Mouse (Mus musculus) adrenal gland, adult (tissue): ENCODE measurements around the gene Slc29a1.

Source experiments
- DNase-seq, 2 experiments: peaks; one replicate each; pipeline ENCODE4 v3.0.0; 2022 to 2023; ENCODE audit warnings: low spot score in 1 of 2; ENCODE audit not compliant: inconsistent age in 2 of 2

The Slc29a1 gene

DNA sequence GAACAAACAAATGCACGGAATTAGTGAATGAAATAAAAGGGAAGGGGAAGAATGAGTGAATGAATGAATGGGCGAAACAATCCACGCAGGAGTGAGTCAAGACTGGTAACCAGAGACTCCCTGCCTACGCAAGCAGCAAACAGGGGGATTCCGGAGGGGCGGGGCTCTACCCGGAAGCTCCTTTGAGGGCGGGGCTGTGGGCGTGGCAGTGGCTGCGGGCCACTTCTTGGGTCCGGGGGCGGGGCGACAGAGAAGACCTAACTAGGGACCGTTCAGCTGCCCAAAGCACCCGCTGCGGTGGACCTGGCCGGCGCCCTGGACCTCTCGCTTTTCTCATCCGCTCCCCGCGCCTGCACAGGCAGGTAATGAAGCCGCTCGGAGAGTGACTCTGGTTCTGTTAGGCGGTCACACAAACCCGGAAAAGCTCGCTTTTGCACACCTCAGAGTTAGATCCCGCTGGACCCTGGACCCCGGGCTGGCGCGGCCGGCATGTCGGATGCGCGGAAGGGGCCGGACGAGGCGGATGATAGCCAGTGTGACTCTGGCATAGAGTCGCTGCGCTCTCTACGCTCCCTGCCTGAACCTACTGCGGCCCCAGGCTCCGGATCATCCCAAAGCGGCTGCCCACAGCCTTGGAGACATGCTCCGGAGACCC is 43.8 kb downstream of the Slc29a1 start, which contains the start of gene Nfkbie:
Gene Nfkbie (plus strand): TSS at position 252 of the 655 bp plus-strand sequence.
- peak; percentile 97 to 99 for DNase-seq

DNA sequence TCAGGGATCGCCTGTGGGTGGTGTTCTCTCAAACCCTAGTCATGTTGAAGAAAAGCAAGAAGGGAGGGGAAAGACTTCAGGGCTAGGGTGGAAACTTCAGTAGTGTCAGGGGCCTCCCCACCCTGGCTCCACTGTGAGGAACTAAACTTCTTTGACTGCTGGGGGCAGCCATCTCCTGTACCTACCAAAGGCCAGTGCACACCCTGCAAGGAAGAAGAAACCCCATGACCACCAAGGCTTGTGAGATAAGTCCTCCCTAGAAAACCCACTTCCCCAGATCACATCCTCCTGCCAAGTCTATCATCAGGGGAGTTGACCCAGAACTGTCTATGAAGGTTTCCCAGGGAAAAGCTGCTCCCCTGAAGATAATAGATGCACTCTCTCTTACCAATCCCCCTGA is 45.0 kb downstream of the Slc29a1 start:
- peak in 1 of 2 experiments; percentile 27 for DNase-seq

DNA sequence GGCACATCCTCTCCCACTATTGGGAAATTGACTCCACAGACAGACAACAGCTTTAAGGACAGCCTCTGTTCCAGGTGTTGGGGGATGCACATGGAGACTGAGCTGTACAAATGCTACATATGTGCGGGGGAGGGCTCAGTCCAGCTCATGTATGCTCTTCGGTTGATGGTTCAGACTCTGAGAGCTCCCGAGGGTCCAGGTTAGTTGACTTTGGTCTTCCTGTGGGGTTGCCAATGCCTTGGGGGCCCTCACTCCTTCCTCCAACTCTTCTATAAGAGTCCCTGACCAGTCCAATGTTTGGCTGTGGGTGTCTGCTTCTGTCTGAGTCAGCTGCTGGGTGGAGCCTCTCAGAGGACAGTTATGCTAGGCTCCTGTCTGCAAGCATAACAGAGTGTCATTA is 46.3 kb downstream of the Slc29a1 start:
- peak in 1 of 2 experiments; percentile 27 for DNase-seq

DNA sequence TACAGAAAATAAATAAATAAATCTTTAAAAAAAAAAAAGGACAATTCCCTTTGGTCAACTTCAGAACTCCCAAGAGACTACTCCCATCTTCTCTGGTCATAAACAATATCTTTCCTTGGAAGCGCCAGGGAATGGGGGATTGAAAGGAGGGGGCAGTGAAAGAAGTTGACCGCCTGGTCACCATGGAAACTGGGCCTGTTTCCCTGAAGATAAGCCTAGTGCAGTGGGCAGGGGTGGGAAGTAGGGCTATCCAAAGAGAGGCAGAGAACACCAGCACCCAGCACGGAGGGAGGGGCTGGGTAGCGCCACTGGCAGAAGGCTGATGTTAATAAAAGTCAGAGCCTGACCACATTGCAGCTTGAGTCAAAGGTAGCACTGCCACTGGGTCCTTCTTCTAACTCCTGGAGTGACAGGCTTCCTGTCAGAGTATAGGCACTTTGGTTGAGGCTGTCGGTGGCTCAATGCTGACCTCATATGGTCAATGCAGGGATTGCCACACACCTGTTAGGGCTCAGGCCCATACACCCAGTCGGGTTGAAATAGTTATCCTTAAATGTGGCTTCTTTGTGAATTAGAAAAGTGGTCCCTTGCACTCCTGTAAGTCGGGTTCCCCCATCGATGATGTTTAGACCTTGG is 47.5 kb downstream of the Slc29a1 start:
- DNase-seq: peak; percentile 79 to 92

DNA sequence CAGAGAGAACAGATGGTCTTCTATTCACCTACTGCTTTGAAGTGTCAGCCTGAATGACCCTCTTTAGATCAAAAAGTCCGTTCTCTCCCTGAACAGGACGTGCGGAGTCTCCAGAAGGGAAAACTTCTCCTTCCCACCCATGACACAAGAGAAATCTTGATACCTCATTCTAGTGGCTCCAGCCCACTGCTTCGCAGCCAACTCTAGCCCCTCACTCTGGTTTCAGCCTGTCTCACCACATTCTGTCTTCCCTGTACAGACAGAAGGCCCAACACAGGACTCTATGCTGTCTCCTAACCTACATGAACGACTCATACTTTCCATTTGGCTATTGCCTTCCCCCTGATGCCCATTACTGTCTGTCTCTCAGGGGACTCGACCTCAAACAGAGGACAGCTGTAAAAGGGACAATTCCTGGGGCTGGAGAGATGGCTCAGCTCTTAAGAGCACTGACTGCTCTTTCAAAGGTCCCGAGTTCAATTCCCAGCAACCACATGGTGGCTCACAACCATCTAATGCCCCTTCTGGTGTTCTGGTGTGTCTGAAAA is 48.1 kb downstream of the Slc29a1 start:
- DNase-seq: no peak

DNA sequence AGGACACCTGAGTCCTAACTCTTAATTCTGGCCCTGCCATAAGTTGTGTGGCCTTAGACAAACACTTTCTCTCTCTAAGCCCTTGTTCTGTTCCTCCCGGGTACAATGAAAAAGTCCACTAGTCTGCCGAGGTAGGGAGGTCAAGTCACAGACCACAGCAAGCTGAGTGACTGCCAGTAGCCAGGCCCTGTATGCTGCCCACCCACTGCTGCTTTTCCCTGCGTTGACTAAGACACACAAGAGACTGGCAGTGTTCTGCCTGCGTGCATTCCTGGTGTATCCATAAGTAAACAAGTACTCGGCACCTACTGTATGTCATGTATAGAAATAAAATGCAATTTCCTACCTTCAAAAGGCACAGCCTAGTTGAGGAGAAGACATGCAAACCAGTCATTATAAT is 49.2 kb downstream of the Slc29a1 start:
- no peak for DNase-seq

DNA sequence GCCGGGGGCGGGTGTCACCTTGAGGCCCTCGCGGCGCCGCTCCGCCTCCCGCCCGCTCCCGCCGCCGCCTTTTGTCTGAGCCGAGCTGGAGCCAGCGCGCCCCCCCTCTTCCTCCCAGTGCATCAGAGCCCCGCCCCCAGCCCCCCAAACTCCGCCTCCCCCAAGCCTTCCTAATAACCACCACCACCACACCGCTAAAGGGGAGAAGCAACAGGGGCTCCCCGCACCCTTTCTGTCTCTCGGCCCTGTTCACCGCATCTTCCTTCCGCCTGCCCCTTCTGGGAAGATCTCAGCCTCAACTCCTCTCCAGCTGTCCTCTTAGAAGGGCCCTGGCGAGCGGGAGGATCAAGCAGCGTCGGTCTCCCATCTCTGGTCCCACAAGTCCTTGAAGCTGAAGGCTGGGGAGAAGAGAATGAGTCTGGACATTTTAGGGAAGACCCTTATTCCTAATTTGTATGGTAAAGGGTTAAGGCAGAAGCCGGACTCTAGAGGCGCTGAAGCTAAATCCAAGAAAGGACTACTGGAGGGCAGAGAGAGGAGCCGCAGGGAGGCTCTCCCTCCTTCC is 49.7 kb downstream of the Slc29a1 start, which contains the start of gene Tmem151b:
Gene Tmem151b (minus strand): TSS at position 61 of the 565 bp plus-strand sequence.
- peak in 1 of 2 experiments; percentile 44 for DNase-seq

DNA sequence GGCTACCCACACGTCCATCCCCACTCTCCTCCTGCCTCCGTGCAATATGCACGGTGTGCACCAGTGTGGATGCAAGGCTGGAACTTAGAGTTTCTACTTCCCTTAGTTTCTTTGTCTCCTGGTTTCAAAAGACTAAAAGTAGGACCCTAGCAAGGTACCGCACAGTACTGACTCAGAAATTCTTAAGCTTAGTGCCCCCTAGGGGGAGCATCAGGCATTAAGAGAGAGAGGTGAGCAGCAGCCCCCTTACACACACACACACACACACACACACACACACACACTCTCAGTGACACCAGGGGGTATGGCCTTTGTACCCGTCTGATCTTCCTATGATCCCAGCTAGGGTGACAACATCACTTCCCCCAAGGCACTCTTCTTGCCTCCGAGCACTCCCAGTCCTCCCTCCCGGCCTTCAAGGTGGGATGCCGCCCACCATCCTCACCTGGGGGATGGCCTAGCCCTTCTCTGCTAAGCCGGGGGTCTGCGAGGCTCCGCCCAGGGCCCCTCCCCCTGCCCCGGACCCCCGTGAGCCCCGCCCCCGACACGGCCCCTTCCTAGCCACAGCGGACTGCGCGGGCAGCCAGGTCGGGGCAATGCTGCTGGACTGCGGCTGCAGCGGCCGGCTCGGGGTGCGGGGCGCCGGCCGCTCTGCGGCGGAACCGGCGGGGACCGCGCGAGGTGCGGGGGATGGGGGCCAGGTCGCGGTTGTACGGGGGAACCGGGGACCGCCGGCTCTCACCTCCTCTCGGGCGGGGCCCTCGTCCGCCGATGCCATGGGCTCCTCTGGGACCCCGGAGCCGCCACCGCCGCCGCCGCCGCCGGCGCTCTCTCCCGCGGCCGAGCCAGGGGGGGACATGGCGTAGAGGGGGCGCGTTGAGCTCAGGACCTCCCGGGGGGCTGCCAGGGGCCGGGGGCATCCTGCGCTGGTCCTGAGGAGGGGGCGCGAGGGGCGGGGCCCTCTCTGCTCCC is 50.6 kb downstream of the Slc29a1 start:
- DNase-seq: peak; percentile 17 to 23

DNA sequence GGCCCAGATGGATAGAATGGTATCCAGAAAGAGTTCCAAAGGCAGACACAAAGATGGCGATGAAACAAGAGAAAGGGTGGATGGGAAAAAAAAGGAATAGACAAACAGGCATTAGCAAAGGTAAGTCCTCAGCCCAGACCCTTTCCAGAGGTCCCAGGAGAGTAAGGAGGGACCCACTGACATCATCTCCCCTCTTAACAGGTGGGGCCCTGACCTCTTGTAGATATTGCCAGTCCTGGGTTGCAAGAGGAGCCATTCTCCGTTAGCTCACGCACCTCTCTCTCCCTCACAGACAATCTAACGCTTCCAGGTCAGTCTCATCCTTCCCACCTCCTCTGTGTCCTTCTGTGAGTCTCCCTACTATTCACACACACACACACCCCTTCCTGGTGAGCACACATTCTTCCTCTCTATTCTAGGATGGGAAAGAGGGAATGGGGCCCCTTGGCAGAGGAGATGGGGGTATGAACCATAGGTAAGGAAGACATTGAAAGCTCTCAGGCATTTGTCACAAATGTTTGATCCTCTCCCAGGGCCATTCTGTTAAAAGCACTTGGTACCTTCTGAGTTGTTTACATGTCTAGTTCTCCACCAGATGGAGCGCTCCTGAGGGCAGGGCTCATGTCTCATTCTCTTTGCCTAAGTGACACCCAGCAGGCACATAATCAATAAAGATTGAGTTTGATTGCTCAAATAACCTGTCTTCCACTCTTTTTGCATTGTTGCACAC is 51.8 kb downstream of the Slc29a1 start:
- DNase-seq: no peak

DNA sequence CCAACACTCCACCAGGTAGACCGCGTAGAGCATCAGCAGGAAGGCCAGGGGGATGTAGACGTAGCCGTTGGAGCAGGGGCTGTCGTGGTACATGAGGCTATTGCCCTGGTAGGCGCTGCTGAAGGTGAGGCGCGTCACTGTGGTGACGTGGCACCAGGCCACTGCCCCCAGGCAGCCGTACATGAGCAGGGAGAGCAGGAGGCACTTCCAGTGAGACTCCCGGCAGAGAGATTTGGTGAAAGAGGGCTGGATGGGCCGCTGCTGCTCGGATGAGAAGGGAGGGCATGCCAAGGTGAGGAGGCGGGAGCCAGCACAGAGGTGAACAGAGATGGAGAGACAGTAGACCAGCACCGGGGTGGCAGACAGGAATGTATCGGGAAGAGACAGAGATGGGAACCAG is 52.5 kb downstream of the Slc29a1 start:
- no peak for DNase-seq

DNA sequence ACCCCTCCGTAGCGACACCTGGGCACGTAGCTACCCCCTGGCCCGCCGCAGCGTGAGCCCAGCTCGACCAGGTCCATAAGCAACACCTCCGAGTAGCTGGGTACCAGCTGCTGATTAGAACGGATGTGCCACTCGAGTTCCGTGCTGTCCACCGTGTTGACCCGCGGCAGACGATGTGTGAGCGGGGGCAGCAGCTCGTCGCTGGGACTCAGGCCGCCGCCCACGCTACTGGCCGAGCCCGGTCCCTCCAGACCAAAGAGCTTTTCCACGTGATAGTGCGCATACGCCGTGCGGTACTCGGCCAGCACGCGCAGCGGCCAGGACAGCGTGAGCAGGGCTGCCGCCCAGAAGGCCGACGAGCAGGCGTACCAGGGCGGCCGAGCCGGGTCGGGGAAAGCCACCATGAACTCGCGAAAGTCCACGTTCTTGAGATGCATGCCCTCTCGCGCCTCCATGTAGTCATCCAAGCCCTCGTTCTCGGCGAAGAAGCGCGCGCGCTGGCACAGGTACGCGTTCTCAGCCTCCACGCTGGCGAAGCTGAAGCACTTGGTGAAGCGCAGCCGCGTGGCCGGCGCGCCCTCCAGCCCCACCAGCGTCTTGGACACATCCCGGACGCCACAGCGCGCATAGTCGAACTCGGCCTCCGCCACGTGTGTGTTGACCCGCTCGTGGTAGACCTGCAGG is 54.0 kb downstream of the Slc29a1 start:
- peak in 1 of 2 experiments; percentile 35 for DNase-seq

DNA sequence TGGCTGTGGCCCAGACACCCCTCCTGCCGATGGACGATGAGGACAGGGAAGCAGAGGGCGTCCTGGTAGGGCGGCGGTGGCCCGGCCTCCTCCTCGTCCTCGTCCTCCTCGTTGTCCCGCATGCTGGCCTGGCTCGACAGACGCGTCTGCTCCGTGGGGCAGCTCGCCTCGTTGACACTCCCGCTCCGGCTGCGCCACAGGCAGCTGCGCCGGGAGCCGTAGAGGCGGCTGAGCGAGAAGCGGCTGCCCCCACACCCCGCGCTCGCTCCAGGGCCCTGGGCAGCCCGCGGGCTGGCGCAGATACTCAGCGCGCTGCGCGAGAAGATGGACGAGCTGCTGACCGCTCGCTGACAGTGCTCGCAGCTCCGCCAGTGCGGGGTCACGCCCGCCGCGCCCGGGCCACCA is 54.5 kb downstream of the Slc29a1 start:
- DNase-seq: no peak

DNA sequence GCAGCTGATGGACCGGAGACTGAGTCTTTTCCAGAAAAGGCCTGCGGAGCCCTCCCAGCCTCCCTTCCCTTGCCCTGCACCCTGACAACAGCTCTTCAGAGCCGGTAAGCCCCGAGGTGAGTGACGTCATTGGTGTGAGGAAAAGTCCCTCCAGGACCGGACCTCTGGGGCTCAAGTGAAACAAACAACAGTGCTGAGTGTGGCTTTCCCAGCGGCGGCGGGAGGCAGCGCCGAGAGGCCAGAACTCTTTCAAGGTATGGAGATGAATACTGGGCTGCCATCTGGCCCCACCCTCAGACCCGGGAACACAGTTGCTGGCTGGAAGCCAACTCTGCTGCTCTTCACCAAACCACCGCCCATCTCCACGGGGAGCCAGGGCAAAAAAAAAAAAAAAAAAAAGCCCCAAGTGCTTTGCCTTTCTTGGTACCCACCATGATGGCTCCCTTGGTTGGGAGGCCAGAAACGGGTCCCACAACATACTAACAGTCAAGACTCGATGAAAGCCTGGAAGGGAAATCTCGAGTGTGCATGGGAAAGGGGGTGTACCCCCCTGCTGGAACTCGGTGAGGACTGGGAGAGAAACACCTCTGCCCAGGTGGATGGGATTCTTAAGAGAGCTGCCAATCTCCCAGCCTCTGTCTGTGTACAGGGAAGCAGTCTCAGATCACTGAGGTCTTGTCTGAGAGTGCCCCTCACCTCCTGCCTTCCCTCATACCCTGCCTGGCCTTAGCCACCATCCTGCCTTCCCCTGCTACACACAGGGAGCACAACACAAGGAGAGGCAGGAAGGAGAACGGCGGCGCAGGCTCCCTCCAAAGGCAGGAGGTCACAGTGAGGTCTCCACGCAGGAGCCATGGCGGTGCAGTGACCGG is 55.2 kb downstream of the Slc29a1 start:
- no peak for DNase-seq

DNA sequence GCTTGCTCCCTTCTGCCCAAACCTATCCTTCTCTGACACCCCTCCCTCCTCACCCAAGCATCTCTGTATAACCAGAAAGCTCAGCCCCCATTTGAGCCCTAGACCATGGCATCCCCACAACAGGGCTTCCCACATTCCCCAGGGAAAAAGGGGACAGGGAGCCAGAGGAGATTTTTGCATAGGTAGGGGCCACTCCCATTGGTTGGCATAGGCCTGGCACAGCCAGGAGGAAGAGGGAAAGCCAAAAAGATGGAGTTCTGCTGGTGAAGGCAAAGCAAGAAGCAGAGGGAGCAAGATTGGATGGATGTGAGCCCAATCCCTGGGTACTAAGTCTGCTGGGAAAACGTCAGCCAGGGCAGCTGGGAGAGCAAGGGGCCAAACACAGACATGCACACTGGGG is 56.3 kb downstream of the Slc29a1 start:
- no peak for DNase-seq

DNA sequence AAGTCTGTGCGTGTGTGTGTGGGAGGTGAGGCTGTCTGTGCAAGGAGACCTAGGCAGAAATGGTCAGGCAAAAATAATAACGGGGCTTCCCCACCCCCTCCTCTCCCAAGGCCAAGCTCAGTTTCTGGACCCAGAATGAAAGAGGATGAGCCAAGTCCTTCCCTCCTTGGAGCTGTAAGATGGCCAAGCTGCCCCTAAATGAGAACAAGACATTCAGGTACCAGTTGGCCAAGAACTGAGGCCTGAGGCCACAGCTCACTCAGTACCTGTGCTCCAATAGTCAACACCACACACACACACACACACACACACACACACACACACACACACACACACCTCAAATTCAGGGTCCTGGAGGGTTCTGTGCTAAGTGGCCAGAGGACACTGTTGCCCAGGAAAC is 56.7 kb downstream of the Slc29a1 start:
- DNase-seq: no peak

DNA sequence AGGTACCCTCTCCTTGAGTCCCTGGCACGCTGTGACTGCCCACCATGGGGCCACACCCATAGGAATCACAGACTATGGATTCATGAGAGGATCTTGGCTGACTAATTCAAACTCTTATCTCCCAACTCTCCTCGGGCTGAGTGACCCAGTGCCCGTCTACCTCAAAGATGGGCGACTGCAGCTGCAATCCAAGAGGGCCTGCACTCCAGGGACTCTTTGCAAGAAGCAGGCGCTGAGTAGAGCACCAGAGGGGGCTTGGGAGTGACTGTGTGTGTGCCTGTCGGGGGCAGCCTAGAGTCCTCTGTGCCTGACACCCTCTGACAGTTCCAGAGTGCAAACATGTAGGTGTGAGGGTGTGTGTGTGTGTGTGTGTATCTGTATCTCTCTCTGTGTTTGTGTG is 57.3 kb downstream of the Slc29a1 start:
- DNase-seq: no peak

DNA sequence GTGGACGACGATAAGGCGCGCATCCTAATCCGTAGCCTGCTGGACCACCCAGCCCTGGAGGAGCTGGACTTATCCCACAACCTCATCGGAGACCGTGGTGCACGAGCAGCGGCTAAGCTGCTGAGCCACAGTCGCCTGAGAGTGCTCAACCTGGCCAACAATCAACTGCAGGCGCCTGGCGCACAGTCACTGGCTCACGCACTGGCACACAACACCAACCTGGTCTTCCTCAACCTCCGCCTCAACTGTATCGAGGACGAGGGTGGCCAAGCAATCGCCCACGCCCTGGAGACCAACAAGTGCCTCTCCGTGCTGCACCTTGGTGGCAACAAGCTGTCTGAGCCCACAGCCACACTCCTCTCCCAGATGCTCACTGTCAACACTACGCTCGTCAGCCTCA is 59.7 kb downstream of the Slc29a1 start:
- DNase-seq: no peak

DNA sequence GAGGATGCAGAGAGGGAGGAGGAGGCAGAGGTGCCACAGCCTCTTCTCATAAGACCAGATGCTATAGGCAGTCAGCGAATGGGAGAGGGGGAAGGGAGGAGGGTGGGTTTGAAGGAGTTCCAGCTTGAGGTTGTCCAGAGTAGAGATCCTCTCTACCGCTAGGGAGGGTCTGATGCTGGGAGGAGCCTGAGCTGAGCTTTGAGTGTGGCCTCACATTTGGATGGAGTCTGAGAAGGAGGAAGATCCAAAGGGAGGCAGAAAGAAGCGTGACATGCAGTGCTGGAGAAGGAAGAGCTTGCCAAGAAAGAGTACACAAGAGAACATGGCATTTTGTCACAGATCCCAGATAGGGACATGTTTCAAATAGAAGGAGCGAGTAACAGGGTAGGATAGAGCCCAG is 61.0 kb downstream of the Slc29a1 start:
- DNase-seq: no peak

DNA sequence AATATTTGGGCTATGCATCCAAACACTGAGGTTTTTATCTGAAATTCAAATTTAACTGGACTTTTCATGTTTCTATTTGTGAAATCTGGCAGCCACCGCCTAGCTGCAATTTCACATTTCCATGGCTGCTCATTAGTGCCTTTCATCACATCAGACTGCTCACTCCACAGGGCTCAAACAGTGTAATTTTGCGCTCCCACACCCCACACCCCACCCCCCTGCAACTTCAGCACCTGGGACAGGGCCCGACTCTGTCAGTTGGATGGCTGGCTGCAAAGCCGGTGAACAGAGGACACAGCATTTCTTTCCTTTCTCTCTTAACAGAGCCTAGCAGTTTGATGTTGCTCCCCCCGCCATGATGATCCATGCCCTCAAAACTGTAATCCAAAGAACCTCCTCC is 63.1 kb downstream of the Slc29a1 start:
- peak in 1 of 2 experiments; percentile 58 for DNase-seq
